Mouse (Mus musculus) cerebellum, adult 2 months (tissue): ENCODE measurements around the gene Kcnip4.

ENCODE experiments used
- CTCF ChIP-seq: fragments of 200-500 bp; IDR thresholded peaks from 2 replicates; pipeline ENCODE4 v1.5.1; 2011; ENCODE audit warnings: low read depth, mild to moderate bottlenecking, control low read depth, low read length, moderate library complexity, borderline replicate concordance; ENCODE audit not compliant: insufficient read depth
- POLR2A ChIP-seq: fragments of 200-500 bp; IDR thresholded peaks from 2 replicates; pipeline ENCODE4 v1.6.1; 2011; ENCODE audit warnings: low read length, control low read depth, borderline replicate concordance; ENCODE audit not compliant: insufficient read depth

- no peak for TF ChIP-seq CTCF
- no peak for TF ChIP-seq POLR2A
Observed at GRCm38 (mm10) chr5:48408276-48408675, 1116.4 kb downstream of the Kcnip4 start.
